Mouse (Mus musculus) layer of hippocampus, postnatal 14 days (tissue): ENCODE results near the gene Mpp1. TPM values are rescaled to one million over a fixed set of nuclear protein-coding genes. Genes with fewer than 3 reads are reported as not detected.
A peak's percentile ranks its signal among the peaks of the same experiment; 100 is the strongest.

ENCODE experiments used
- DNase-seq, 2 experiments: peaks; one replicate each; pipeline ENCODE4 v3.0.0; 2021 to 2022; ENCODE audit warnings: low spot score in 2 of 2, mixed read lengths in 1 of 2
- total RNA-seq, 2 experiments: library from RNA; stranded (reverse); gene quantifications; 2 replicates each; pipeline ENCODE4 v1.2.3; 2021

Gene Mpp1
- total RNA-seq, 2 experiments from 2014 or later = 27.4 to 30.0 TPM

DNA sequence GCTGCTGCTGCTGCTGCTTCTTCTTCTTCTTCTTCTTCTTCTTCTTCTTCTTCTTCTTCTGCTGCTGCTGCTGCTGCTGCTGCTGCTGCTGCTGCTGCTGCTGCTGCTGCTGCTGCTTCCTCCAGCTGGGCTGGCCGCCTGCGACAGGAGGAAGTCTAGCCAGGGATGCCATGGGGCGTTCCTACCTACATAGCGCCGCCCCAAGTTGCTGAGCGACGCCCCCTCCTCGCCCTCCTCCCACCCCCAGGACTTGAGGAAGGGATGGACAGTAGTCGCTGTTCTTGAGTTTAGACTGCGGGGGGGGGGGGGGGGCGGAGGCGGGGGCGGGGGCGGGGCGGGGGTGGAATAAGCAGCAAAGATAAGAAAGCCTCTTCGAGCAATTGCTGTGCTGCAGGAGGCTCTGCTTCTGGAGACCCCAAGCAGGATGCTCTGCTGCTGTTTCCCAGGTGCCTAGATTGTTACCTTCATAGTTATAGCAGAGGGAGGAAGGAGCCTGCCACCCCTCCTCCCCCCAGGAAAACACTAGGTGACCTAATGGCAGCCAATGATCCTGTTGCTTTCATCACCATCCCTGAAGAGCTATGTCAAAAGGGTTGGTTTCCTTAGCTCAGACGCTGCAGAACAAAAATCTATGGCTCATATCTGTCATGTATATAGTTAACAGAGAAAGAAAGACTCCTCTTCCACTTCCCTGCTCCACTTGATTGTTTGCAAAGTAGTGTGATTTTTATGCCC lies 45.9 kb downstream of the Mpp1 start, which contains the start of gene Gab3:
TSS of gene Gab3 (minus strand) at position 685 of the 735 bp plus-strand sequence.
- peak in 1 of 2 experiments; percentile 22 for DNase-seq

DNA sequence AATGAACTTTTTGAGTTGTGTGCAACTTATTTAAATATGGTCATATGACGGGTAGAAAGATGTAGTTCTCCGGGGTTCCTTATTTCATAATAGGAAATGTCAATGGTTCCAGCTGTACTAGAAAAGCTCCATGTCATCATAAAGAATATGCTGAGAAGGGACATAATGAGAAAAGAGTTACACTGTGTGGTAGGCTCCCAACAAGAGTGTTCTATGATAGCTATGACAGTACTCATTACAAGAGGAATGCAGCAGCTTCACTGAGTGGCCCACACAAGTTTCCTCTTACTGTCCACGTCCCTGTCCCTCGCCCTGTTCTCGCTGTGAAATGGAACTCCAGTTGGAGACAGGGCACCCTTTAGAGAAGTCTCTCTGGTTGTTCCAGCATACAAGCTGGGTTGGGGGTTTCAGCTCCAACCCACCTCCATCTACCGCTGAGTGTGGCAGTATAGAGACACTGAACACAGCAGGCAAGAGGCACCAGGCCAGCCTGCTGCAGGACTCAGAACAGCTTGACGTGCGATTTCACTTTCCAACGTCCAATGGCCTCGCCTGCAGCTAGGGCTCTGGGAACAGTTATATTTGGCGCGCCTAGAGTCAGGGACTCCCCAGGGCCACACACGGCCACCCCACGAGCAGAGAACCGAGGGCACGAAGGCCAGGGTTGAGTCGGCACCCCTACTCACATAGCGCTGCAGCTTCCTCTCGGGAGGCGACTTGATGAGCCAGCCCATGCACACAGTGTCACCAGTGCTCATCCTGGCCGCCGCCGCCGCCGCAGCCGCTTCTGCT lies 46.6 kb downstream of the Mpp1 start:
- DNase-seq = no peak

DNA sequence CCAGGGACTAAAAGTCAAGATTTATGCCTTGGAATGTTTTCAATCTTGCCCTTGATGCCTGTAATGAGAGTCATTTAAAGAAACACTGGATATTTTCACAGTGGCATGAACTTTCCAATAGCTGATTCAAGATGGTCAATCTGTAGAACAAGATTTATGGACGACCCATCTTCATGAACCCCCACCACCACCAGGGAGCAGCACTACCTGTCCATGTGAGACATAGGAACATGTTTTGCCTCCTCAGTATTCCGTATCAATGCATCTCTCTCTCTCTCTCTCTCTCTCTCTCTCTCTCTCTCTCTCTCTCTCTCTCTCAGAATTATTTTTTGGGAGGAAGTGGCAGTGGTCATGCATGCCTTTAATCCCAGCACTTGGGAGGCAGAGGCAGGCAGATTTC lies 48.5 kb downstream of the Mpp1 start:
- DNase-seq = no peak

Other genes with a start within 250 kb of the Mpp1 start
- gene Gab3, start 45.6 kb downstream of the Mpp1 start, total RNA-seq = 1 to 10 TPM; 1.9 to 2.8 TPM
- 10 to 100 TPM; 24.0 to 26.2 TPM for gene Dkc1, start 35.2 kb downstream of the Mpp1 start, total RNA-seq
- not detected for gene Smim9, start 32.8 kb upstream of the Mpp1 start, total RNA-seq